Mouse (Mus musculus): Measurements from ENCODE around the gene Defb35.

DNA sequence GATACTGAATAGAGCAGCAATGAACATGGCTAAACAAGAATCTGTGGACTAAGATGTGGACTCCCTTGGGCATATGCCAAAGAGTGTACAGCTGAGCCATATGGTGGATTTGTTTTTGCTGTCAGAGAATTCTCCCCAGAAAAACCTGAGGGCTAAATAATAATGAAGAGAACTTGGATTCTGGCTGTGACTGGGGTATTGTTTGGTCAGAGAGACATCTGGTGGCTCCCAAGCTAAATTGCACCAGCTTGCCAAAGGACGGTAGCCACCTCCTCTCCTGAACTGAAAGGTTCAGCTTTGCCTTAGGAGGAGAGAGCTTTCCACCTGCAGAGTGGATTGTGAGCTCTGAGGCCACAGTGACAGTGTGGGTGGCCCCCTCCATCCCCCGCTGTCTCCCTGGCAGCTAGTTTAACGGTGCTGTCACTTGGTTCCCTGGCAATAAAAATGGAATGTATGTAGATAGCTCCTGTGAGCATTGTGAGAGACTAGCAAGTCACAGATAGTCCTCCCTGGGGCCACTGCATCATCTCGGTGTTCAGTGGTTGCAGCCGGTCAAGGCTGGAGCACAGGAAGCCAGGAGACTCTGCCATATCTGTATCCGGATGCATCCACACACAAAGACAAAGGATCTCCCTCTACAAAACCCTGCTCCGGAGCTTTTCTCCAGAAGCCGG is 43.6 kb downstream of the Defb35 start:
- no peak for TF ChIP-seq CTCF (IDR thresholded peaks at IDR 0.05; ENCODE audit: low read depth, low read length)
- no peak for TF ChIP-seq POLR2A (IDR thresholded peaks at IDR 0.05; ENCODE audit: extremely low read depth, insufficient read depth, low read length)

Data from liver, adult 2 months (tissue).